9 mouse cellular contexts compared by ENCODE assay signal in the genomic region with DNA sequence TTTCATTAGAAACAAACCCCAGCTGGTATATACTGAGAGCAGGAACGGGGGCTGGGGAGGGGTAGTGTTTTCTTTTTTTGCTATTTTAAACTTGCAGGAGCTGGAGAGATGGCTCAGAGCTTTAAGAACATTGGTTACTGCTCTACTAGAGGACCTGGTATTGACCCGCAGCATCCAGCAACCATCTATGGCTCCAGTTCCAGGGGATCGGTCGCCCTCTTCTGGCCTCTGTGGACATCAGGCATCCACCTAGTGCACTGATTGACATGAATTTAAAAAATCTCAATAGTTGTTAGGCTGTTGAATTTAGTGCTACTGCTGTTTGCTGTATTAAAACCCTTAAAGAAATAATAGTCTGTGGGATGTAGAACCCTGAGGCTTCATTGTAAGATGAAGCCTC. TPM values are rescaled to one million over a fixed set of nuclear protein-coding genes. Genes with fewer than 3 reads are reported as not detected.
DNase-seq lines count a peak whose midpoint lies in the region; ATAC-seq and TF ChIP-seq lines count a peak whose summit lies in the region.
"Had no signal": no experiment of that assay in that cellular context is flagged by ENCODE, and none has a peak within 500 bp of the region (broad histone marks: within the 10 kb centered on the region; RNA-seq: fewer than 3 reads in every experiment).

No protein-coding gene starts in this region.

- intact Hi-C loops in left cerebral cortex, adult 2 months (cut with DNase I), result loop anchor here (5.0 kb wide), 3 partner anchors 38 to 793 kb away; no protein-coding TSS in a partner anchor
- intact Hi-C loops in left cerebral cortex, postnatal 25 days (cut with DNase I), result loop anchor here (5.0 kb wide), 2 partner anchors 38 to 72 kb away; no protein-coding TSS in a partner anchor

- no peak overlapping the region for H3K4me2 ChIP-seq in forebrain, embryonic 14.5 days (ENCODE audit: low read length)
- 0 out of 2 replicates have a peak overlapping the region, but pooled peaks have one; percentile 85 for H3K4me2 ChIP-seq in forebrain, embryonic 15.5 days (replicated peaks)
- H3K4me2 ChIP-seq in midbrain, postnatal 0 days (ENCODE audit: low read depth, low read length, poor library complexity, severe bottlenecking), result peak overlapping the region; percentile 91; the same call in 1 of the 2 replicates

- no peak for DNase-seq in forebrain, embryonic 10.5 days (ENCODE audit: extremely low spot score, low spot score)
- DNase-seq in forebrain, embryonic 14.5 days (ENCODE audit: low spot score), result no peak
- DNase-seq in left cerebral cortex, adult 2 months (ENCODE audit: extremely low spot score in 1 of 2, low spot score in 2 of 2), result no peak
- no peak for DNase-seq in left cerebral cortex, postnatal 25 days (ENCODE audit: low spot score in 2 of 2)
- DNase-seq in midbrain, postnatal 0 days (ENCODE audit: low spot score), result no peak
- no peak for DNase-seq in urinary bladder, postnatal 14 days (ENCODE audit: low spot score)
- DNase-seq: cerebellum, adult 9-10 months had no signal

- 0 out of 2 replicates have a peak overlapping the region, but pooled peaks have one; percentile 98 for H3K4me3 ChIP-seq in forebrain, embryonic 10.5 days
- H3K4me3 ChIP-seq in forebrain, embryonic 14.5 days (ENCODE audit: low read depth, low read length), result no peak overlapping the region
- H3K4me3 ChIP-seq in left cerebral cortex, adult 2 months, result 0 out of 2 replicates have a peak overlapping the region, but pooled peaks have one; percentile 0
- no peak overlapping the region for H3K4me3 ChIP-seq in forebrain, embryonic 15.5 days
- H3K4me3 ChIP-seq in midbrain, postnatal 0 days (ENCODE audit: low read depth, low read length), result no peak overlapping the region

- ATAC-seq in forebrain, embryonic 14.5 days, result no peak
- ATAC-seq in forebrain, embryonic 15.5 days (replicated peaks), result no peak
- ATAC-seq in midbrain, postnatal 0 days (ENCODE audit: low FRiP score), result no peak
- no peak for ATAC-seq in erythroblast, adult 5-6 weeks (replicated peaks; ENCODE audit: low FRiP score, poor library complexity, severe bottlenecking)

- WGBS in forebrain, embryonic 10.5 days, result 92% methylated on average over 4 of the region's 4 CpGs
- 98% methylated on average over 4 of the region's 4 CpGs for WGBS in forebrain, embryonic 14.5 days
- 91% methylated on average over 4 of the region's 4 CpGs for WGBS in forebrain, embryonic 15.5 days
- WGBS in midbrain, postnatal 0 days, result 96% methylated on average over 4 of the region's 4 CpGs

- peaks cover 42% of the 10 kb centered on the region for H3K4me1 ChIP-seq in forebrain, embryonic 10.5 days
- peaks cover 11% of the 10 kb centered on the region for H3K4me1 ChIP-seq in forebrain, embryonic 14.5 days (ENCODE audit: control insufficient read depth, insufficient read depth, low read length)
- peaks cover 17% of the 10 kb centered on the region for H3K4me1 ChIP-seq in forebrain, embryonic 15.5 days
- no peaks in the 10 kb centered on the region for H3K4me1 ChIP-seq in midbrain, postnatal 0 days (ENCODE audit: insufficient read depth, low read length)

- H3K9me3 ChIP-seq in forebrain, embryonic 10.5 days, result peaks cover 5% of the 10 kb centered on the region; the same call in 1 of the 2 replicates
- no peaks in the 10 kb centered on the region for H3K9me3 ChIP-seq in forebrain, embryonic 14.5 days (replicated peaks; ENCODE audit: control insufficient read depth, low read length)
- H3K9me3 ChIP-seq in forebrain, embryonic 15.5 days, result no peaks in the 10 kb centered on the region
- H3K9me3 ChIP-seq in midbrain, postnatal 0 days (ENCODE audit: low read length), result no peaks in the 10 kb centered on the region

- H3K27ac ChIP-seq in forebrain, embryonic 10.5 days, result no peak overlapping the region
- no peak overlapping the region for H3K27ac ChIP-seq in forebrain, embryonic 14.5 days (ENCODE audit: low read depth, low read length)
- no peak overlapping the region for H3K27ac ChIP-seq in left cerebral cortex, adult 2 months
- no peak overlapping the region for H3K27ac ChIP-seq in forebrain, embryonic 15.5 days (replicated peaks)
- H3K27ac ChIP-seq in midbrain, postnatal 0 days (ENCODE audit: low read depth, low read length), result no peak overlapping the region

- H3K36me3 ChIP-seq in forebrain, embryonic 10.5 days (replicated peaks), result peaks cover 5% of the 10 kb centered on the region
- H3K36me3 ChIP-seq in forebrain, embryonic 14.5 days (ENCODE audit: control insufficient read depth, insufficient read depth, low read length), result no peaks in the 10 kb centered on the region
- H3K36me3 ChIP-seq in forebrain, embryonic 15.5 days, result no peaks in the 10 kb centered on the region
- H3K36me3 ChIP-seq in midbrain, postnatal 0 days (ENCODE audit: insufficient read depth, low read length), result no peaks in the 10 kb centered on the region

- H3K27me3 ChIP-seq in forebrain, embryonic 10.5 days (ENCODE audit: poor library complexity, severe bottlenecking), result no peaks in the 10 kb centered on the region
- H3K27me3 ChIP-seq in forebrain, embryonic 14.5 days (replicated peaks; ENCODE audit: control insufficient read depth, insufficient read depth, low read length), result no peaks in the 10 kb centered on the region
- no peaks in the 10 kb centered on the region for H3K27me3 ChIP-seq in forebrain, embryonic 15.5 days
- H3K27me3 ChIP-seq in midbrain, postnatal 0 days (ENCODE audit: insufficient read depth, low read length), result no peaks in the 10 kb centered on the region

- no peak overlapping the region for H3K9ac ChIP-seq in forebrain, embryonic 14.5 days (ENCODE audit: low read length)
- H3K9ac ChIP-seq in forebrain, embryonic 15.5 days (replicated peaks), result no peak overlapping the region
- H3K9ac ChIP-seq in midbrain, postnatal 0 days (replicated peaks; ENCODE audit: low read length, poor library complexity, severe bottlenecking), result no peak overlapping the region

- TF ChIP-seq CTCF in left cerebral cortex, adult 2 months (IDR thresholded peaks at IDR 0.05), result no peak; the same call in 1 of the 2 replicates
- peak; percentile 32 for TF ChIP-seq CTCF in midbrain, postnatal 0 days (IDR thresholded peaks at IDR 0.05)

RNA-seq across cellular contexts. Expression of a gene that starts 1.9 kb away (rescaled TPM):
- polyA plus RNA-seq in forebrain, embryonic 10.5 days (2016; fragmentation: Nextera tagmentation; extraction: Ambion mirVana), result 14.3 and 15.7 TPM in 2 replicates
- polyA plus RNA-seq in forebrain, embryonic 14.5 days (2014; fragmentation: Nextera tagmentation; extraction: Ambion mirVana), result 9.3 and 12.8 TPM in 2 replicates
- total RNA-seq in left cerebral cortex, adult 2 months (2021), result 10 to 100 TPM; 32.5 to 37.9 TPM
- 10 to 100 TPM; 34.9 to 37.9 TPM for total RNA-seq in left cerebral cortex, postnatal 25 days (2021)
- 9.7 and 10.3 TPM in 2 replicates for polyA plus RNA-seq in forebrain, embryonic 15.5 days (2015; fragmentation: Nextera tagmentation; extraction: Ambion mirVana)
- 40.8 and 40.9 TPM in 2 replicates for total RNA-seq in midbrain, postnatal 0 days (2014; rRNA removed)
- 12.6 and 14.9 TPM in 2 replicates for polyA plus RNA-seq in midbrain, postnatal 0 days (2015; fragmentation: Nextera tagmentation; extraction: Ambion mirVana)
- total RNA-seq in erythroblast, adult 5-6 weeks (2015; ENCODE audit: low replicate concordance), result 9.2 and 13.4 TPM in 2 replicates
- 10.4 and 12.7 TPM in 2 replicates for total RNA-seq in erythroblast, adult 5-6 weeks (2017; ENCODE audit: low replicate concordance)

Comparison
In these comparisons a context has a peak if more than half of its experiments do, and no peak if none do; other contexts are left out.
1. H3K4me3 ChIP-seq: peak in forebrain, embryonic 10.5 days (single experiment) and left cerebral cortex, adult 2 months (single experiment); none in forebrain, embryonic 14.5 days (single experiment), forebrain, embryonic 15.5 days (single experiment) and midbrain, postnatal 0 days (single experiment).